Mouse (Mus musculus) small intestine, adult 2 months (tissue): Measurements from ENCODE around the gene Babam1. TPM values are rescaled to one million over a fixed set of nuclear protein-coding genes. Genes with fewer than 3 reads are reported as not detected.

Experiments used
- H3K27ac ChIP-seq: fragments of 200-500 bp; 2 replicates; pipeline ENCODE4 v1.5.1; 2012; ENCODE audit warnings: low read depth, low read length, control low read depth, inconsistent platforms; ENCODE audit not compliant: insufficient read depth
- H3K27me3 ChIP-seq: fragments of 200-500 bp; 2 replicates; pipeline ENCODE4 v1.6.1; 2012; ENCODE audit warnings: mild to moderate bottlenecking, moderate library complexity, low read length, inconsistent platforms; ENCODE audit not compliant: control insufficient read depth, insufficient read depth
- H3K36me3 ChIP-seq: fragments of 200-500 bp; 2 replicates; pipeline ENCODE4 v1.6.1; 2012; ENCODE audit warnings: mild to moderate bottlenecking, low read length, control low read depth, inconsistent platforms; ENCODE audit not compliant: control insufficient read depth, insufficient read depth
- H3K4me1 ChIP-seq: fragments of 200-500 bp; 2 replicates; pipeline ENCODE4 v1.6.1; 2012; ENCODE audit warnings: low read length, inconsistent platforms, mixed read lengths; ENCODE audit not compliant: control insufficient read depth, insufficient read depth, insufficient read length
- H3K4me3 ChIP-seq: fragments of 200-500 bp; 2 replicates; pipeline ENCODE4 v1.5.1; 2012; ENCODE audit warnings: low read depth, mild to moderate bottlenecking, control low read depth, inconsistent platforms, low read length, moderate library complexity
- CTCF ChIP-seq: fragments of 200-500 bp; IDR thresholded peaks from 2 replicates; pipeline ENCODE4 v1.5.1; 2012; ENCODE audit warnings: low read depth, mild to moderate bottlenecking, control low read depth, inconsistent platforms, low read length, moderate library complexity, mixed read lengths; ENCODE audit not compliant: insufficient replicate concordance, insufficient read length; ENCODE audit errors: extremely low read depth
- POLR2A ChIP-seq: fragments of 200-500 bp; IDR thresholded peaks from 2 replicates; pipeline ENCODE4 v1.6.1; 2012; ENCODE audit warnings: low read depth, mild to moderate bottlenecking, control low read depth, inconsistent platforms, low read length, moderate library complexity
- WGBS: fragments of 180-500 bp; shearing (Covaris S2); methylation state at CpG from one replicate; pipeline ENCODE4 v1.1.7; 2018; 5-methylcytosine and 5-hydroxymethylcytosine counted together
- polyA plus RNA-seq: library from polyadenylated mRNA; depleted of rRNA; stranded (reverse); fragments of >200 nt; gene quantifications from 2 replicates; pipeline ENCODE4 v1.2.3, GENCODE M21; 2012; rRNA removed

The Babam1 gene
- polyA plus RNA-seq, 1 experiment: 119 TPM

GRCm38 (mm10) chr8:71452669-71453068, 56.0 kb downstream of the Babam1 start:
- Histone ChIP-seq H3K4me3 (no peak overlapping the region), H3K36me3 (no peaks in the 10 kb centered on the region), H3K27me3 (no peaks in the 10 kb centered on the region), H3K4me1 (peaks cover 6% of the 10 kb centered on the region; the same call in 1 of the 2 replicates), H3K27ac (no peak overlapping the region)
- TF ChIP-seq CTCF (no peak), POLR2A (no peak)
- 78% methylated on average over 2 of the region's 2 CpGs for WGBS

Other genes starting within 250 kb of the Babam1 start
- gene Myo9b, start 124.1 kb upstream of the Babam1 start, polyA plus RNA-seq: 19.9 and 28.1 TPM in 2 replicates
- gene Haus8, start 123.9 kb upstream of the Babam1 start, polyA plus RNA-seq: 2.8 and 4.8 TPM in 2 replicates
- gene Use1, start 30.0 kb upstream of the Babam1 start, polyA plus RNA-seq: 63.7 and 101 TPM in 2 replicates
- 19.7 and 70.3 TPM in 2 replicates for gene Ocel1, start 25.6 kb upstream of the Babam1 start, polyA plus RNA-seq
- gene Nr2f6, start 14.9 kb upstream of the Babam1 start, polyA plus RNA-seq: 233 and 448 TPM in 2 replicates
- gene Ushbp1, start 1.1 kb upstream of the Babam1 start, polyA plus RNA-seq: 5.8 and 7.8 TPM in 2 replicates
- gene Ankle1, start 9.1 kb downstream of the Babam1 start, polyA plus RNA-seq: 12.6 and 13.8 TPM in 2 replicates
- 17.4 and 26.5 TPM in 2 replicates for gene Abhd8, start 66.8 kb downstream of the Babam1 start, polyA plus RNA-seq
- 170 and 172 TPM in 2 replicates for gene Mrpl34, start 68.1 kb downstream of the Babam1 start, polyA plus RNA-seq
- 46.3 and 85.3 TPM in 2 replicates for gene Dda1, start 72.3 kb downstream of the Babam1 start, polyA plus RNA-seq
- gene Ano8, start 89.1 kb downstream of the Babam1 start, polyA plus RNA-seq: 9.0 and 19.8 TPM in 2 replicates
- gene Gtpbp3, start 91.2 kb downstream of the Babam1 start, polyA plus RNA-seq: 18.6 and 25.8 TPM in 2 replicates
- gene Plvap, start 114.9 kb downstream of the Babam1 start, polyA plus RNA-seq: 182 and 329 TPM in 2 replicates
- not detected in 2 replicates for gene Ccdc194, start 128.8 kb downstream of the Babam1 start, polyA plus RNA-seq
- 126 and 242 TPM in 2 replicates for gene Bst2, start 140.6 kb downstream of the Babam1 start, polyA plus RNA-seq
- gene Mvb12a, start 146.1 kb downstream of the Babam1 start, polyA plus RNA-seq: 180 and 251 TPM in 2 replicates
- 0.62 and 3.3 TPM in 2 replicates for gene Tmem221, start 162.0 kb downstream of the Babam1 start, polyA plus RNA-seq
- gene Nxnl1, start 169.7 kb downstream of the Babam1 start, polyA plus RNA-seq: not detected in 2 replicates
- gene Slc27a1, start 172.0 kb downstream of the Babam1 start, polyA plus RNA-seq: 28.6 and 29.6 TPM in 2 replicates
- 174 and 266 TPM in 2 replicates for gene Pgls, start 195.3 kb downstream of the Babam1 start, polyA plus RNA-seq
- gene Fam129c, start 200.8 kb downstream of the Babam1 start, polyA plus RNA-seq: 1.7 and 4.5 TPM in 2 replicates
- gene Colgalt1, start 214.1 kb downstream of the Babam1 start, polyA plus RNA-seq: 52.4 and 59.8 TPM in 2 replicates